Mouse (Mus musculus) C2C12 (cell line): ENCODE results near the gene Mboat2.

Source experiments
- CEBPB ChIP-seq: IDR thresholded peaks from one replicate; pipeline ENCODE4 v1.6.1; 2011; ENCODE audit warnings: low read depth, mild to moderate bottlenecking, control low read depth, moderate library complexity
- CTCF ChIP-seq: IDR thresholded peaks from one replicate; pipeline ENCODE4 v1.5.1; 2011; ENCODE audit not compliant: control insufficient read depth, insufficient read depth, insufficient read length
- MAX ChIP-seq: IDR thresholded peaks from one replicate; pipeline ENCODE4 v1.6.1; 2011; ENCODE audit warnings: mild to moderate bottlenecking, control low read depth

- no peak for TF ChIP-seq CTCF
- no peak for TF ChIP-seq CEBPB
- no peak for TF ChIP-seq MAX
Observed at GRCm38 (mm10) chr12:24843395-24844072, 12.9 kb downstream of the Mboat2 start.
